Mouse (Mus musculus) lung, postnatal 0 days (tissue): ENCODE data around the gene Actn1.

Source experiments
- CTCF ChIP-seq: IDR thresholded peaks from 2 replicates; pipeline ENCODE4 v1.5.1; 2016; ENCODE audit warnings: antibody characterized with exemption, mild to moderate bottlenecking
- EP300 ChIP-seq: IDR thresholded peaks from 2 replicates; pipeline ENCODE4 v1.6.1; 2016; ENCODE audit warnings: antibody characterized with exemption, mild to moderate bottlenecking, control low read depth

GRCm38 (mm10) chr12:80307556-80307955 is 47.4 kb upstream of the Actn1 start:
- TF ChIP-seq CTCF, result no peak
- no peak for TF ChIP-seq EP300
